Mouse (Mus musculus): ENCODE data around the gene Tlr9.
A peak's percentile ranks its signal among the peaks of the same experiment; 100 is the strongest.

The Tlr9 gene

DNA sequence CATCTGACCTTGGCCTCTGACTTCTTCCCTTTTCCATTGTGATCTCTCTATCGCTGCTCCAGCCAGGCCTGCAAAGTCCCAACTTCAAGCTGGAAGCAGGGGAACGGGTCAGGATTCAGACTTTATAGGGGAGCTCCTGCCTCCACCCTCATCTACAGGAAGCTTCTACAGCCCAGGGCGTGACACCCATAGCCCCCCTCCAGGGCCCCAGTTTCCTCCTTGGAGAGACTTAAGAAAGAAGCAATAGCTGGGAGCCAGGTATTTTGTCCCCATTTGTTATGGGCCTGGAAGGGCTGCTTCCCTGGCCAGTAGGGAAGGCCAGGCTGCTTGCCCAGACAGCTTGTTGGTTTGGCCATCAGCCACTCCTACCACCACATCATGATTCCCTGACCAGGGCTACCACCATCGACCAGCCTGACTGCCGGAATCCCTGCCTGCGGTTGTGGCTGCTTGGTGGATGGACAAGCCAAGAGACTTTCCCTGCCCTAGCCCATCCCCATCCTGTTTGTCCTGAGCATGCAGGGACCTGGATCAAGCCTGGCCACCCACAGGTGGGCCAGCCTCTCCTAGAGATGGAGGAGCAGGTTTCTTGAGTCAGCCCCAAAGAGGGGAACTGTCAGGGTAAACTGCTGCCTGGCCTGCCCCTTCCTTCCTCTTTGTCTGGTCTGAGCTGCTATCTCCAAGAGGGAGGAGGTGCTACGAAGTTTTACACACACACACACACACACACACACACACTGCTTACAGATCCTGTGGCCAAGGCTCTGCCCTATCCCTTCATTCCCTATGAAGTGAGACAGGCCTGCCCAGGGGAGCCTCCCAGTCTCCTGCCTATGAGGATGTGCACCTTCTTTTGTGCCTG is 18.2 kb upstream of the Tlr9 start:
- DNase-seq (ENCODE audit: low spot score): no peak

DNA sequence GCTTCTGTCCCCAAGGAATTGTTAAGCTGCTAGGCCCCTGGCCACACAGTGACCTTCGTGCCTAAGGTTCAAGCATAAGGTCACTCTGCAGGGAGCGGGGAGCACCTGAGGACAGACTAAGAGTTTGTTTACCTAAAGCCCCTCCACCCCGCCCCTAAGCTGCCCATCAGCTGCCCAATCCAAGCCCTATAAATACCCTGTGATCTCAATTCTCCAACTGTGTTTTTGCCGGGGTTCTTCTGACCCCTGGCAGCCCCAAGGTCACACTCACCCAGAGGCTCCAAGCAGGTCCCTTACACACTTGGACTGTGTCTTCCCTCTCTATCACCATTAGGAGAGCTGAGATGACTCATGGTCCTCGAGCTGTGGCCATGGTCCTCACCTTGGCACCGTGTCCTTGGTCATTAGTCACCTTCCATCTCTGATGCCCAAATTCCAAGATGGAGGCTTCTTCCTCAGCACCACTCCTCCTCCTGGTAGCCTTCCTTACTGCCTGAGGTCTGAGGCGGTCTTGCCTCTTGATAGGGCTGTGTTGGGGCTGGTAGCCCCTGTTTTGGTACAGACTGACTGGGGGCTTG is 16.6 kb upstream of the Tlr9 start:
- DNase-seq (ENCODE audit: low spot score): no peak

DNA sequence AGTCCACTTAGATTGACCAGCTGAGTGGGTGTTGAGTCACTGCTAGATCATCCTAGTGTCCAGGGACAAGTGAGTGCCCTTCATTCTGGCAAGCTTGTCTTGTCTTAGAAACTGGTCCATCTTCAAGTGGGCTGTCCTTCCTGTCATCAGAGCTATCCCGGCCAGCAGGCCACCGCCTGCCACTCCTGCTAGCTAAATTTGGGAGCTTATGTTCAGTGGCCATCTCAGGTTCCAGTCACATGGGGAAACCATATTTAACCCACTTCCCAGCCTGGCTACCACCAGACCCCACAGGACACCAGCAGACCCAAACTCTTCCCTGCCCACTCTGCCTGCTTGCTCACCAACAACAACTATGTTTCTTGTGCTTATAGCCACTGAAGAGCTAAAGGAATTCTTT is 15.9 kb upstream of the Tlr9 start:
- no peak for DNase-seq (ENCODE audit: low spot score)

DNA sequence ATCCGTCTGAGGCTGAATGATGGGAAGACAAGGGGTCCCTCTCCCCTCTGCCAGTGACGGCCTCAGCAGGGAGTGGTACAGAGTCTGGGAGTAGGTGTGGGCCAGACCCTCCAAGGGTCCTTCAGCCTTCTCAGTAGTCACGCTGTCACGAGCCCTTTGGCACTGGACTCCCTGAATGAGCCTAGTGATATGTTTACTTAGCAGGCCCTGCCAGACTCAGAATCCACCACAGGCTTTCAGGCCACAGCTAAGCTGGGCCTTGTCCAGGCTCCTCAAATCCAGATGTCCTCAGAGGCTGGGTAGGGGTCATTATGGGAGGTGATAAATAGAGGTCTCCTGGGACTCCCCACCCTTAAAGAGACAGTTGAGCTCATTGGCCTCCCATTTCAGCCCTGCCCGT is 14.2 kb upstream of the Tlr9 start:
- DNase-seq (ENCODE audit: low spot score): no peak

DNA sequence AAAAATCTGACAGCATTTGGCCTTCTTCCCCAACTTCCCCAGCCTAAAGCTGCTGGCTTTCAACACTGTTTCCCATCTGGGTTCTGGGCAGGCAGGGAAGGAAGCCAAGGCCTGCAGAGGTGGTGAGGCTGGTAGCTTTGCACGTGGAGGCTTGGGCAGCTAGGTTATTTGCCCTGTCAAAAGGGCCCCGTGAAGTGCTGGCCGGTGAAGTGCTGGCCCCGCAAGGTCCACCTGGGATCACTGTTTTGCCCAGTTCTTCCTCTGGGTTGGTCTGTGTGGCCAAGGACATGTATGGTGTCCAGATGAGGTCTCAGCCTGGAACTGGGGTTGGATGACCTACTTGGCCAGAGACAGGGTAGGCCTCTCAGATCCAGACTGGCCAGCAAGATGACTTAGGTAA is 12.4 kb upstream of the Tlr9 start:
- DNase-seq (ENCODE audit: low spot score): no peak

DNA sequence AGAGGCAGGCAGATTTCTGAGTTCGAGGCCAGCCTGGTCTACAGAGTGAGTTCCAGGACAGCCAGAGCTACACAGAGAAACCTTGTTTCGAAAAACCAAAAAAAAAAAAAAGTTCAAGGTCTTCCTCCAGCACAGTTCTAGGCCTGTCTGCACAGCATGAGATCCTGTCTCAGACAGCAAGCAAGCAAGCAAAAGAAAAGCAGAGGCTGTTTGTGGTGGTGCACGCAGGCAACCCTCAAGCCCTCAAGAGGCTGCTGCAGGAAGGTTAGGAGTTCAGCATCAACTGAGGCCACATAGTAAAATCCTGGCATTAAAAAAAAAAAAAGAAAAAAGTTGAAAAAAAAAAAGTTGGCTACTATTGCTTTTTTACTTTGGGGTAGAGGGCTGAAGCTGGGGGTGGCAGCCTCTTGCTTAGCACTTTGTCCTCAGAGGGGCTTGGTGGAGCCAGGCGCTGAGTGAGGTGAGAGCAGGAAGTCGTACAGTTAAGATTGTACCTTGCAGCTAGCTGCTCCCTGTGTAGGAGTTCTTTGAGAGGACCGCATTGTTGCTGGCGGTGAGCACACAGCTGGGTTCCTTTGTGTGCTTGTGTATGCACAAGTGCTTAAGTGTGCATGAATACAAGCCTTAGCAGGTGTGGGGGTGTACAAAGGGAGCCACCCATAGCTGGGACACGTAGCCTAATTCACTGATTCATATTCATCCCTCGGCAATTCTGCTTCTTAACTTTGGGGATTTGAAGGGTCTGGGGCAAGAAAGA is 11.4 kb upstream of the Tlr9 start:
- DNase-seq (ENCODE audit: low spot score): no peak

DNA sequence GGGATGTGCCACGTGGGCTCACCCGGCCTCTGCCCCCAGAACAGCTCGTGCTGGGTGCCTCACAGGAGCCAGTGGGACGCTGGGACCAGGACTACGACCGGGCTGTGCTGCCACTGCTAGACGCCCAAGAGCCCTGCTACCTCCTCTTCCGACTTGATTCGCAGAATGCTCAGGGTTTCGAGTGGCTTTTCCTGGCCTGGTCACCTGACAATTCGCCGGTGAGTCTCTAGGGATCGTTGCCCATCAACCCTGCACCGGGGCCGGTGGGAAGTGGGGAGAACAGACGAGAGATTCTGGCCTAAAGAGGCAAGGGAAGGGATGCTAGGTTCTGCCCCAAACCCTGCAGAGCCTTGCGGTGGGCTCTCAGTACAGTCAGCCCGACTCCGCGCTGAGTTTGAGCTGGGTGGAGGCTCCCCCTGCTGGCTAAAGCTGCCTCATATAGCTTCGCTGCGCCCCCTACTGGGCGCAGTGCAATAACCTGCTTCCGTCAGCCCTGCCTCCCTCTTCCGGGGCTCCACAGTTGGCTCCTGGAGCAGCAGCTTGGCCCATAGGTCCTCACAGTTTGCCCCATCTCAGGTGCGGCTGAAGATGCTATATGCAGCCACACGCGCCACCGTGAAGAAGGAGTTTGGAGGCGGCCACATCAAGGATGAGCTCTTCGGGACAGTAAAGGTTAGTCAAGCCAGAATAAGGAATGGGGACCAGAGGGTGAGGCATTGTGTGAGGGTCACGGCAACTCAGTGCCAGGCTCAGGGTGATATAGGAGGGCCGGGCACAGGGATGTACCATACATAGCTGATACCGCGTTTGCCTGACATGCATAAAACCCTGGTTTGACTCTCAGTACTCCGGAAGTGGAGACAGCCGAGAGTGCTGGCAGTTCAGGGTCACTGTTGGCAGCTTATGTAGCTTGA is 10.5 kb upstream of the Tlr9 start:
- DNase-seq (ENCODE audit: low spot score): peak; percentile 92

DNA sequence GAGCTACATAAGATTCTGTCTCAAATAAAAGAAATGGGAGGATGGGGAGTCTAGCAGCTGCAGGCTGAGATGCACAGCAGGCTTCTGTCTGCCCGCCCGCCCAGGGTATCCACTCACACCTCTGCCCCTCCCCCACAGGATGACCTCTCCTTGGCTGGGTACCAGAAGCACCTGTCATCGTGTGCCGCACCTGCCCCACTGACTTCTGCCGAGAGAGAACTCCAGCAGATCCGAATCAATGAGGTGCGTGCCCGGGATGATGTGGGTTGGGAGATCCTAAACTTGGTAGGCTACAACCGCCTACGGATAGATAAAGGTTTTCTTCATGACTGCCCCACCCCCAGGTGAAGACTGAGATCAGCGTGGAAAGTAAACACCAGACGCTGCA is 9.8 kb upstream of the Tlr9 start:
- DNase-seq (ENCODE audit: low spot score): no peak

DNA sequence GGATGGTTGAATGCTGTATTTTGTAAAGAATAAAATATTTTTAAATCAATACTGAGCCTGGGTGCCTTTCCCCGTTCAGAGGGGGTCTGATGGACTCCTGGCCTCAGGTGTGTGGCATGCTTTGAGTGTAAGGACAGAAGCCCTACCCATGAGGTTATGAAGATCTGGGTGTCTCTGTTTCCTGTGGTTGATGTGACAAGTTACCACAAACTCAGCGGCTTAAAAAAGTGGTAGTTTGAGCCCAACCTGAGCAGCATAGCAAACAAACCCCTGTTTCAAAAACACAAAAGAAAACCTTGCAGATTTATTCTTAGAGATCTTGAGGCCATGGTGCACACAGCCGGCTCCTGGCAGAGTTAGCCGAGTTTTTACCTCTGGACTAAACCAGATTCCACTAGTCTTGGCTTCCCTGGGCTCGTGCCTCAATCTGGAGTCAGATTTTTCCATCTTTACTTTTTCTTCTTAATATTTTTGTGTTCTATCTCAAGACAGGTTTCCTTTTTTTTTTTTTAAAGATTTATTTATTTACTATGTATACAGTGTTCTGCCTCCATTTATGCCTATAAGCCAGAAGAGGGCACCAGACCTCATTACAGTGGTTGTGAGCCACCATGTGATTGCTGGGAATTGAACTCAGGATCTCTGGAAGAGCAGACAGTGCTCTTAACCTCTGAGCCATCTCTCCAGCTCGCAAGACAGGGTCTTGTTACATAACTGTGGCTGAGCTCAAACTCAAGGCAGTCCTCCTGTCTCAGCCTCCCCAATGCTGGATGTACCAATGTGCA is 6.9 kb upstream of the Tlr9 start:
- DNase-seq (ENCODE audit: low spot score): no peak

DNA sequence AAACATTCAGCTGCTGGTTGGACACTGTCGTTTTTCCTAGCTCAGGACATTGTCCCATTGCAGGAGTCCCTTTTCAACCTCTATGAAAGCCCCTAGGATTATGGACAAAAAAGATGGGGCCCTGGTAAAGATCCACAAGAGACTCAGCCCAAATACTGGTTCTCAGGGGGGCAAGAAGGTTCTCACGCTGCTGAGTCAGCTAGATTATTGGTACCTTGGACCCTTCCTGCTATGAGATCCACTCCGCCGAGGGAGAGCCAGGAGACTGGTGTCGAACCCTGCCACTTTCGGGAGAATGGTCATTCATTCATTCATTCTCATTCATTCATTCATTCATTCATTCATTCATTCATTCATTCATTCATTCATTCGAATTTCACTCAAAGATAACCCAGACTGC is 5.4 kb upstream of the Tlr9 start:
- no peak for DNase-seq (ENCODE audit: low spot score)

DNA sequence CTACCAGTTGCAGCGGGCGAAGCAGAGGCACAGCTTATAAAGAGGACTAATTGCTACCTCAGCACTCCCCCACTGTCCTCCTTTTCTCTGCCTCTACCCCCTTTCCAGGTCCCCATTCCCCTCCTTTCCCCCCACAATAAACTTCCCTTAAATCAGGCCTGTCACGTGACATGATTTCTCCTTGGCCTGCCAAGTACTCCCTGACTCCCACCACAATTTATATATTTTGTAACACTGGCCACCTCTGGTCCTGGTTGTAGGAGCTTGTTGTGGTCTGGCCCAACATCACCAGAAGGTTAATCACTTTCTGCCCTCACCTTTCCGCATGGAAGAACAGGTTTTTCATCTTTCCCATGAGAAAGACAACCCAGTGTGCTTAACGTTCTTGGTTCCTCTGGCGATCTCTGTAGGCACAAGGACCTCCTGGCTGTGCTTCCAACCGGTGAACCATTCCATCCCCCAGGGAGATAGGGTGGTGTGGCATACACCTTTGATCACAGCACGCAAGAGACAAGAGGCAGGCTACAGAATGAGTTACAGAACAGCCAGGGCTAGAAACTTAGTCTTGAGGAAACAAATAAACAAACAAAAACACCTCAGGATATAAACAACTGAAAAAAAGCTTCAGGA is 1.4 kb upstream of the Tlr9 start:
- no peak for DNase-seq (ENCODE audit: low spot score)

DNA sequence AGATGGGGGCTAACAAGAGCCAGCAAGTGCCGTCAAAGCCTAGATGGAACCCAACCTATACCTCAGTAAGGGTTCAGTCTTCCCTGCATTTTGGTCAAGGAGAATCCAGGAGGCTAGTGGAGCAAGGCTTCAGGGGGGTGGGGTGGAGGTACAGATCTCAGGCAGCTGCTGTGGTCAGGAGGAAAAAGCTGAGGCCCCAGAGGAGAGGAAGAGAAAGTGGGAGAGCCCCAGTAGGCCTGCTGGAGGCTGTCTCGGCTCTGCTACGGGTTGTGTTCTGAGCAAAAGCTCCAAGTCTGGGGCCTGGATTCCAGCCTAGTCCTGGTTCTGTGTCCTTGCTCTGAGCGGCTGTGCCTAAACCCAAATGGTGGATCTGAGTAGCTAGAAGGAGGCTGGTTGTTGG is 596 bp downstream of the Tlr9 start:
- DNase-seq (ENCODE audit: low spot score): no peak

DNA sequence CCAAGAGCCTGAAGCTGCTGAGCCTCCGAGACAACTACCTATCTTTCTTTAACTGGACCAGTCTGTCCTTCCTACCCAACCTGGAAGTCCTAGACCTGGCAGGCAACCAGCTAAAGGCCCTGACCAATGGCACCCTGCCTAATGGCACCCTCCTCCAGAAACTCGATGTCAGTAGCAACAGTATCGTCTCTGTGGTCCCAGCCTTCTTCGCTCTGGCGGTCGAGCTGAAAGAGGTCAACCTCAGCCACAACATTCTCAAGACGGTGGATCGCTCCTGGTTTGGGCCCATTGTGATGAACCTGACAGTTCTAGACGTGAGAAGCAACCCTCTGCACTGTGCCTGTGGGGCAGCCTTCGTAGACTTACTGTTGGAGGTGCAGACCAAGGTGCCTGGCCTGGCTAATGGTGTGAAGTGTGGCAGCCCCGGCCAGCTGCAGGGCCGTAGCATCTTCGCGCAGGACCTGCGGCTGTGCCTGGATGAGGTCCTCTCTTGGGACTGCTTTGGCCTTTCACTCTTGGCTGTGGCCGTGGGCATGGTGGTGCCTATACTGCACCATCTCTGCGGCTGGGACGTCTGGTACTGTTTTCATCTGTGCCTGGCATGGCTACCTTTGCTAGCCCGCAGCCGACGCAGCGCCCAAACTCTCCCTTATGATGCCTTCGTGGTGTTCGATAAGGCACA is 3.2 kb downstream of the Tlr9 start:
- DNase-seq (ENCODE audit: low spot score): no peak

DNA sequence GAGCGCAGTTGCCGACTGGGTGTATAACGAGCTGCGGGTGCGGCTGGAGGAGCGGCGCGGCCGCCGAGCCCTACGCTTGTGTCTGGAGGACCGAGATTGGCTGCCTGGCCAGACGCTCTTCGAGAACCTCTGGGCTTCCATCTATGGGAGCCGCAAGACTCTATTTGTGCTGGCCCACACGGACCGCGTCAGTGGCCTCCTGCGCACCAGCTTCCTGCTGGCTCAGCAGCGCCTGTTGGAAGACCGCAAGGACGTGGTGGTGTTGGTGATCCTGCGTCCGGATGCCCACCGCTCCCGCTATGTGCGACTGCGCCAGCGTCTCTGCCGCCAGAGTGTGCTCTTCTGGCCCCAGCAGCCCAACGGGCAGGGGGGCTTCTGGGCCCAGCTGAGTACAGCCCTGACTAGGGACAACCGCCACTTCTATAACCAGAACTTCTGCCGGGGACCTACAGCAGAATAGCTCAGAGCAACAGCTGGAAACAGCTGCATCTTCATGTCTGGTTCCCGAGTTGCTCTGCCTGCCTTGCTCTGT is 3.8 kb downstream of the Tlr9 start:
- no peak for DNase-seq (ENCODE audit: low spot score)

DNA sequence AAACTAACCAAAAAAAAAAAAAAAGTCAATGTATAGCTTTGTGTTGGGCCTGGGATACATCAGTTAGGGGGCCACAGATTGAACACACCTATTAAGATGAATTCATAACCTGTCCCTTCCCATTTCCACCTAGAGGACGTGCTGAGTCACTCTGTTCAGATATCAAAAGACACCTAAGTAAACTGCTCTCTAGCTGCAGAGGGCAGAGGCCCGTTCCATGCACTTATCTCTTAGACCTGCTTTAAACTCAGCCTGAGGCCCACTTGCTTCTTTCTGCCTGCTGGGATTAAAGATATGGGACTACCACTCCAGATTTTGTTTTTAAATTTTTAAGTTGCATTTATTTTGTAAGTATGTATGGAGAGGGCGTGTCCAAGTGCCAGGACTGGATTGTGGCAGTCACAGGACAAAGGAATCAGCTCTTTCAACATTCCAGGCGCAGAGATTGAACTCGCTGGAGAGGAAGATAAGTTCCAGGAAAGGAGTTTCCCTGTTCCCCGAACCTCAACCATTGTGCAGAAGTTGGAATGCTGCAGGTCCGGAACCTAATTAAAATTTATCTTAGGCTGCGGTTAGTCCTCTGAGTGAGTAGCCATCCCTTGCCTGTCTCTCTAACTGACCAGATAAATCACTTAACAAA is 5.5 kb downstream of the Tlr9 start:
- no peak for DNase-seq (ENCODE audit: low spot score)

DNA sequence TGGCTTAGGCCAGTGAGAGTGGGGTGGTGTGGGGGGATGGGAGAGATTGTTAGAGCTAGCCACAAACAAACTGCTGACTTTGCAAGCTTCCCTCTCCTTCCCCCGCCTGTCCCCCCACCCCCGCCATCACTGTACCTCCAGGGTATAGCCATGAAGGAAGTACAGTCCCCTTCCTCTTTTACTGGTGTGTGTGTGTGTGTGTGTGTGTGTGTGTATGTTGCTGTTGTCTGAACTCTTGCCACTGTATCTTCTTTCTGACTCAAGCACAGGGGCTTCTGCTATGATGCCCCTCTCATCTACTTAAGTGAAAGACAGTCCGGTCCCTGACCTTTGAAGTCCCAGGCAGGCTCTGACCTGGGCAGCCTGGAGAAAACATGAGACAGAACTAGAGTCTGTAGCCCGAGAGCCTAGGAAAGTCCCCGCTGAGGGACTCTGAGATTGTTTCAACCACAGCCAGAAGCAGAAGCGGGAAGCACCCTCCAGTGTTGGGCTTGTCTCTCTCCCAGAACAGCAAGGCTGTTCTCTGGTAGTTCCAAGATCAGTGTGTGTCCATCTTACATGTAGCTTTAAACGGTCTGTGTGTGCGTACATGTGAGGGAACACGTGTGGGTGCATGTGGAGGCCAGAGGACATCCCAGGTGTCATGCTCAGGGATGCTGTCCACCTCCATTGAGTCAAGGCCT is 7.8 kb downstream of the Tlr9 start:
- no peak for DNase-seq (ENCODE audit: low spot score)

DNA sequence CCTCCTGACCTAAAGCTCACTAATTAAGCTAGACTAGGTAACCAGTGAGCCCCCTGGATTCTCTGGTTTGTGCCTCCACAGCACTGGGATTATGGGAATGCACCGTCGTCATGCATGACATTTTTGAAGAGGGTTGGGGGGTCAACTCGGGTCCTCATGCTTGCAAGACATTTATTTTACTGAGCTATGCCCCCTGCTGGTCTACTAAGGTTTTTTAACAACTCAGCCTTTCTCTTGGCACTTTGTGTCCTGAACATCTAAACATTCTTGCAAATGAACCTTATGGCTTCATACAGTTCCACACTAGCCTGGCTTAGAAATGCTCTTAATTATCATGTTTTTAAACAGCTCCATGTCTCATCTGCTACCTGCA is 8.3 kb downstream of the Tlr9 start:
- DNase-seq (ENCODE audit: low spot score): no peak

DNA sequence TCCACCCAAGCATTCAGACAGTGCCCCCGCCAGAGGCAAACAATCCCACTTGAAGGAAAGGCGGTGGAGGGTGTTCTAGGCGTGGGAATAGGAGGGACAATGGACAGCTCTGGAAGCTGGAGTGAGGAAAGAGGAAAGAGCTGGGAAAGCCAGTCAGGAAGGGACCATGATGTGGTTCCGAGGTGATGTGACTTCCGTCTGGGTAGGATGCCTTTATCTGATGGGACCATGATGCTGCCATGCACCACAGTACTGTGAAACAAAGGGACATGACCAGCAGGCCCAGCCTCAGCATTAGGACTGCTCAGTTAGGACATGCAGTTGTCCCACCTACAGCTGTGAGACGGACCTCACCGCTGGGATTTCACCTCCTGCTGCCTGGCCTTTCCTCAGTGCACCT is 8.8 kb downstream of the Tlr9 start:
- no peak for DNase-seq (ENCODE audit: low spot score)

DNA sequence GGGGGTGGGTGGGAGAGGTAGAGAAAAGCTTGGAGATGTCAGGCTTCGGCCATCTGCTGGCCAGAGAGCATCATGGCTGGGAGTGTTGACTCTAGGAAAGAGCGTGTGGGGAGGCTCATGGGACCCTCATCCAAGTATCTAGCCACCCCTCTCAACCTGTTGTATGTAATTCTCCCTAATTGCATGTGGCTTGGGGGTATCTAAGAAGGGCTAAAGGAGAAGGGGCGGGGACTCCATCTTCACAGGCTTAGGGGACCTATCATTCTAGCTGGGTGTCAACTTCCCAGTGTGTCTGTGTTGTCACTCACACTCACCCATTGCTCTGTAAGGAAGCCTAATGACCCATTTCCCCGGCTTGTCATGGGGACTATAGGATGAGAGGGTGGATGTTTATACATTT is 9.4 kb downstream of the Tlr9 start:
- no peak for DNase-seq (ENCODE audit: low spot score)

All from testis, postnatal 10 days (tissue).